ENCODE assay signal across 17 mouse cellular contexts in the genomic region with DNA sequence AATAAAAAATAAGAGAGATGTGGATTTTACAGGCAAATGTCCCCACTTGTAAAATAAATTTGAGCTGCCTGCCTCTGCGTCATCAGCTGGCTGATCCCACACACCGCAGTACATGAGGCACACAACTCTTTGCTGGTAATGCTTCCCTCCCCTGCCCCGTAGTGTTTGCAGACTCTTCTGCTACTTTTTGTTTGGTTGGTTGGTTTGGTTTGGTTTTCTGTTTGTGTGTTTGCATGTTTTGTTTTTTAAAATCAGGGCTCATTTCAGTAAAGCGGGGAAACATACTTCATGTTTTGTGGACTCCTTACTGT.
A peak's percentile ranks its signal among the peaks of the same experiment; 100 is the strongest.
DNase-seq lines count a peak whose midpoint lies in the region; ATAC-seq lines count a peak whose summit lies in the region.
"Had no signal": no experiment of that assay in that cellular context is flagged by ENCODE, and none has a peak within 500 bp of the region (broad histone marks: within the 10 kb centered on the region; RNA-seq: fewer than 3 reads in every experiment).

No protein-coding gene starts in this region.

- WGBS in stomach, embryonic 16.5 days, result 58% methylated on average over 4 of the region's 4 CpGs

- no peak overlapping the region for H3K4me2 ChIP-seq in stomach, embryonic 16.5 days (ENCODE audit: low read depth, low read length)
- H3K4me2 ChIP-seq: heart, embryonic 13.5 days; limb, embryonic 12.5 days had no signal

- H3K9me3 ChIP-seq in stomach, embryonic 16.5 days (replicated peaks; ENCODE audit: control insufficient read depth, low read length), result no peaks in the 10 kb centered on the region
- H3K9me3 ChIP-seq: heart, embryonic 13.5 days had no signal

- peak; percentile 69; the same call in 1 of the 2 replicates for ATAC-seq in frontal cortex, adult (ENCODE audit: low TSS enrichment)
- no peak for ATAC-seq in stomach, embryonic 16.5 days (ENCODE audit: insufficient read depth, low FRiP score)
- ATAC-seq: activated CD4-positive, CD25-positive, alpha-beta regulatory T cell, adult 4 months; inflammation-experienced regulatory T-cells, adult 6 months had no signal

- peak overlapping the region; percentile 57 for H3K27ac ChIP-seq in stomach, embryonic 16.5 days (ENCODE audit: low read length)
- H3K27ac ChIP-seq: forebrain, embryonic 10.5 days; heart, embryonic 13.5 days; limb, embryonic 12.5 days had no signal

- no peaks in the 10 kb centered on the region for H3K27me3 ChIP-seq in stomach, embryonic 16.5 days (ENCODE audit: control insufficient read depth, insufficient read depth, low read length)
- H3K27me3 ChIP-seq: CH12.LX; heart, embryonic 13.5 days; limb, embryonic 12.5 days had no signal

- H3K9ac ChIP-seq in stomach, embryonic 16.5 days (ENCODE audit: low read length), result no peak overlapping the region
- H3K9ac ChIP-seq: heart, embryonic 13.5 days; limb, embryonic 12.5 days had no signal

- H3K4me3 ChIP-seq in stomach, embryonic 16.5 days (replicated peaks; ENCODE audit: low read length), result no peak overlapping the region
- H3K4me3 ChIP-seq: forebrain, embryonic 10.5 days; heart, embryonic 13.5 days; limb, embryonic 12.5 days had no signal

- DNase-seq in frontal cortex, adult 2 months (ENCODE audit: extremely low spot score in 1 of 2, low spot score in 1 of 2), result no peak
- DNase-seq in kidney, postnatal 4 days, result peak; percentile 24 to 30
- DNase-seq in kidney, postnatal 36 days, result no peak
- DNase-seq in right cerebral cortex, adult 2 months (ENCODE audit: low spot score in 2 of 2), result peak; percentile 23 to 33
- no peak for DNase-seq in right cerebral cortex, postnatal 25 days
- no peak for DNase-seq in yolk sac, embryonic 10.5 days (ENCODE audit: low spot score)
- DNase-seq: cerebellum, postnatal 10 days; lung, adult 2 months; thymus, postnatal 4 days had no signal

- H3K36me3 ChIP-seq in stomach, embryonic 16.5 days (ENCODE audit: control insufficient read depth, insufficient read depth, low read length), result no peaks in the 10 kb centered on the region
- H3K36me3 ChIP-seq: forebrain, embryonic 10.5 days; heart, embryonic 13.5 days; limb, embryonic 12.5 days had no signal

- H3K4me1 ChIP-seq in stomach, embryonic 16.5 days (ENCODE audit: control insufficient read depth, insufficient read depth, low read length), result peaks cover 3% of the 10 kb centered on the region; the same call in 1 of the 2 replicates
- H3K4me1 ChIP-seq: forebrain, embryonic 10.5 days; limb, embryonic 12.5 days had no signal

Comparison
In these comparisons a context has a peak if more than half of its experiments do, and no peak if none do; other contexts are left out.
1. DNase-seq: peak in kidney, postnatal 4 days (2 of 2) and right cerebral cortex, adult 2 months (2 of 2); none in frontal cortex, adult 2 months (0 of 2), kidney, postnatal 36 days (0 of 2), right cerebral cortex, postnatal 25 days (single experiment) and yolk sac, embryonic 10.5 days (single experiment).